Mouse (Mus musculus): ENCODE measurements around the gene Atxn2.

DNA sequence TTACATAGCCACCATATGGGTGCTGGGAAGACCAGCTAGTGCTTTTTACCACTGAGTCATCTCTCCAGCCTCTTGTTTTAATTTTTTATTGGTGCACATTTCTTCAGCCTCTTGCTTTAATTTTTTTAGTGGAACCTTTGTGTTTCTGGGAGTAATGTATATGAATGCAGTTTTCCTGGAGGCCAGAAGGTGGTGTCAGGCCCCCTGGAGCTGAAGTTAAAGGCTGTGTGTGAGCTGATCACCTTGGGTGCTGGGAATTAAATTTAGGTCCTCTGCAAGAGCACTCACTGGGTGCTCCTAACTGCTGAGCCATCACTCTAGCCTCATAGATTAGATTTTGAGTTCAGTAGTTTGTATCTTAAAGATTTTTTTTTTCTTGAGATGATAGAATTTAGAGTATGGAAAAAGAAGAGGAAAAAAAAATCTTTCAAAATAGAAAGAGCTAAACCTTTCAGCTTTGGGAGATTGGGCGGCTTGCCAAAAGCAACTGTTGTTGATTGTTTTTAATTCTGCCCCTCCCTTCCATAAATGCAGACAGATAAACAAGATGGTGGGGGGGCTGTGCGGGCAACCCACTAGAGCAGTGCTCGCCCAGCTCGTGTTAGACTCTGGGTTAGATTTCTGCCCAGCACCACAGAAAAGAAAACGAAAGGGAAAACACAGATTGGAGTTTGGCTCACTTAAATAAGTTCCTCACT, 9.9 kb downstream of the Atxn2 start:
- TF ChIP-seq GATA1 (IDR thresholded peaks at IDR 0.05; ENCODE audit: borderline replicate concordance, low read length) (no peak), FLI1 (IDR thresholded peaks at IDR 0.05; ENCODE audit: low read length) (no peak)
